Mouse (Mus musculus): ENCODE measurements around the gene Tomm40l. TPM values are rescaled to one million over a fixed set of nuclear protein-coding genes. Genes with fewer than 3 reads are reported as not detected.

The Tomm40l gene
- polyA plus RNA-seq, 1 experiment from 2014 or later = 27.2 TPM

GRCm38 (mm10) chr1:171193911-171194830 is 28.1 kb downstream of the Tomm40l start:
- 25% methylated on average over 11 of the region's 11 CpGs for WGBS
- Histone ChIP-seq H3K4me3 (ENCODE audit: low read depth, low read length) (peak overlapping the region; percentile 27; the same call in 1 of the 2 replicates), H3K27ac (ENCODE audit: low read depth) (no peak overlapping the region), H3K36me3 (ENCODE audit: control insufficient read depth, insufficient read depth, low read length) (no peaks in the 10 kb centered on the region), H3K9ac (ENCODE audit: low read length) (no peak overlapping the region), H3K9me3 (ENCODE audit: control insufficient read depth, low read length) (no peaks in the 10 kb centered on the region), H3K4me2 (ENCODE audit: low read length) (peak overlapping the region; percentile 51), H3K4me1 (replicated peaks; ENCODE audit: control insufficient read depth, insufficient read depth, low read length) (peaks cover 36% of the 10 kb centered on the region), H3K27me3 (replicated peaks; ENCODE audit: control insufficient read depth, insufficient read depth, low read length) (peaks cover 33% of the 10 kb centered on the region)
- no peak for ATAC-seq (replicated peaks; ENCODE audit: low FRiP score, low TSS enrichment, low read depth)
- DNase-seq (ENCODE audit: low spot score) = no peak

GRCm38 (mm10) chr1:171193093-171193840 is 29.0 kb downstream of the Tomm40l start:
- Histone ChIP-seq H3K4me3 (ENCODE audit: low read depth, low read length) (peak overlapping the region; percentile 27), H3K4me1 (replicated peaks; ENCODE audit: control insufficient read depth, insufficient read depth, low read length) (peaks cover 43% of the 10 kb centered on the region), H3K9me3 (ENCODE audit: control insufficient read depth, low read length) (no peaks in the 10 kb centered on the region), H3K4me2 (ENCODE audit: low read length) (peak overlapping the region; percentile 51), H3K36me3 (ENCODE audit: control insufficient read depth, insufficient read depth, low read length) (no peaks in the 10 kb centered on the region), H3K9ac (ENCODE audit: low read length) (no peak overlapping the region), H3K27ac (ENCODE audit: low read depth) (peak overlapping the region; percentile 43; the same call in 1 of the 2 replicates), H3K27me3 (replicated peaks; ENCODE audit: control insufficient read depth, insufficient read depth, low read length) (peaks cover 33% of the 10 kb centered on the region)
- ATAC-seq (replicated peaks; ENCODE audit: low FRiP score, low TSS enrichment, low read depth) (no peak), DNase-seq (ENCODE audit: low spot score) (no peak)
- 8% methylated on average over 18 of the region's 18 CpGs for whole genome bisulfite sequencing

- H3K27ac ChIP-seq (ENCODE audit: low read depth) = no peak overlapping the region
- peaks cover 33% of the 10 kb centered on the region for H3K27me3 ChIP-seq (replicated peaks; ENCODE audit: control insufficient read depth, insufficient read depth, low read length)
- H3K9me3 ChIP-seq (ENCODE audit: control insufficient read depth, low read length) = no peaks in the 10 kb centered on the region
- H3K36me3 ChIP-seq (ENCODE audit: control insufficient read depth, insufficient read depth, low read length) = no peaks in the 10 kb centered on the region
- H3K4me1 ChIP-seq (replicated peaks; ENCODE audit: control insufficient read depth, insufficient read depth, low read length) = peaks cover 43% of the 10 kb centered on the region
- ATAC-seq (replicated peaks; ENCODE audit: low FRiP score, low TSS enrichment, low read depth) = no peak
- H3K4me3 ChIP-seq (ENCODE audit: low read depth, low read length) = no peak overlapping the region
- H3K9ac ChIP-seq (ENCODE audit: low read length) = no peak overlapping the region
- no peak overlapping the region; the same call in 1 of the 2 replicates for H3K4me2 ChIP-seq (ENCODE audit: low read length)
- 46% methylated on average over 10 of the region's 10 CpGs for WGBS
- no peak for DNase-seq (ENCODE audit: low spot score)
These were observed 30.0 kb downstream of the Tomm40l start for GRCm38 (mm10) chr1:171192283-171192682.

- ATAC-seq (replicated peaks; ENCODE audit: low FRiP score, low TSS enrichment, low read depth) = no peak
- H3K27me3 ChIP-seq (replicated peaks; ENCODE audit: control insufficient read depth, insufficient read depth, low read length) = 0 out of 2 replicates have a peak, but pooled peaks cover 21% of the 10 kb centered on the region
- no peak overlapping the region for H3K4me2 ChIP-seq (ENCODE audit: low read length)
- no peak overlapping the region for H3K4me3 ChIP-seq (ENCODE audit: low read depth, low read length)
- H3K9me3 ChIP-seq (ENCODE audit: control insufficient read depth, low read length) = no peaks in the 10 kb centered on the region
- no peaks in the 10 kb centered on the region for H3K36me3 ChIP-seq (ENCODE audit: control insufficient read depth, insufficient read depth, low read length)
- H3K27ac ChIP-seq (ENCODE audit: low read depth) = no peak overlapping the region
- WGBS = 94% methylated on average over 9 of the region's 9 CpGs
- DNase-seq (ENCODE audit: low spot score) = no peak
- peaks cover 49% of the 10 kb centered on the region for H3K4me1 ChIP-seq (replicated peaks; ENCODE audit: control insufficient read depth, insufficient read depth, low read length)
- no peak overlapping the region for H3K9ac ChIP-seq (ENCODE audit: low read length)
These were observed 31.5 kb downstream of the Tomm40l start for GRCm38 (mm10) chr1:171190832-171191231.

GRCm38 (mm10) chr1:171189476-171190114 is 32.7 kb downstream of the Tomm40l start:
- H3K4me3 ChIP-seq (ENCODE audit: low read depth, low read length) = no peak overlapping the region
- peaks cover 48% of the 10 kb centered on the region for H3K4me1 ChIP-seq (replicated peaks; ENCODE audit: control insufficient read depth, insufficient read depth, low read length)
- 46% methylated on average over 14 of the region's 14 CpGs for WGBS
- DNase-seq (ENCODE audit: low spot score) (no peak), ATAC-seq (replicated peaks; ENCODE audit: low FRiP score, low TSS enrichment, low read depth) (no peak)
- no peaks in the 10 kb centered on the region for H3K9me3 ChIP-seq (ENCODE audit: control insufficient read depth, low read length)
- 0 out of 2 replicates have a peak, but pooled peaks cover 11% of the 10 kb centered on the region for H3K27me3 ChIP-seq (replicated peaks; ENCODE audit: control insufficient read depth, insufficient read depth, low read length)
- H3K36me3 ChIP-seq (ENCODE audit: control insufficient read depth, insufficient read depth, low read length) = no peaks in the 10 kb centered on the region
- peak overlapping the region; percentile 9; the same call in 1 of the 2 replicates for H3K4me2 ChIP-seq (ENCODE audit: low read length)
- H3K27ac ChIP-seq (ENCODE audit: low read depth) = peak overlapping the region; percentile 40; the same call in 1 of the 2 replicates
- no peak overlapping the region for H3K9ac ChIP-seq (ENCODE audit: low read length)

- no peak overlapping the region for H3K4me3 ChIP-seq (ENCODE audit: low read depth, low read length)
- DNase-seq (ENCODE audit: low spot score) (no peak), ATAC-seq (replicated peaks; ENCODE audit: low FRiP score, low TSS enrichment, low read depth) (no peak)
- H3K27me3 ChIP-seq (replicated peaks; ENCODE audit: control insufficient read depth, insufficient read depth, low read length) = 0 out of 2 replicates have a peak, but pooled peaks cover 11% of the 10 kb centered on the region
- H3K4me2 ChIP-seq (ENCODE audit: low read length) = peak overlapping the region; percentile 9; the same call in 1 of the 2 replicates
- H3K36me3 ChIP-seq (ENCODE audit: control insufficient read depth, insufficient read depth, low read length) = no peaks in the 10 kb centered on the region
- peak overlapping the region; percentile 40; the same call in 1 of the 2 replicates for H3K27ac ChIP-seq (ENCODE audit: low read depth)
- no peaks in the 10 kb centered on the region for H3K9me3 ChIP-seq (ENCODE audit: control insufficient read depth, low read length)
- peaks cover 45% of the 10 kb centered on the region for H3K4me1 ChIP-seq (replicated peaks; ENCODE audit: control insufficient read depth, insufficient read depth, low read length)
- WGBS = 13% methylated on average over 8 of the region's 8 CpGs
- H3K9ac ChIP-seq (ENCODE audit: low read length) = no peak overlapping the region
These were observed 33.3 kb downstream of the Tomm40l start for GRCm38 (mm10) chr1:171189046-171189445.

- no peak overlapping the region for H3K9ac ChIP-seq (ENCODE audit: low read length)
- no peaks in the 10 kb centered on the region for H3K36me3 ChIP-seq (ENCODE audit: control insufficient read depth, insufficient read depth, low read length)
- no peaks in the 10 kb centered on the region for H3K9me3 ChIP-seq (ENCODE audit: control insufficient read depth, low read length)
- H3K4me1 ChIP-seq (replicated peaks; ENCODE audit: control insufficient read depth, insufficient read depth, low read length) = peaks cover 39% of the 10 kb centered on the region
- H3K27ac ChIP-seq (ENCODE audit: low read depth) = no peak overlapping the region
- H3K4me2 ChIP-seq (ENCODE audit: low read length) = no peak overlapping the region
- H3K4me3 ChIP-seq (ENCODE audit: low read depth, low read length) = no peak overlapping the region
- ATAC-seq (replicated peaks; ENCODE audit: low FRiP score, low TSS enrichment, low read depth) = no peak
- 0 out of 2 replicates have a peak, but pooled peaks cover 10% of the 10 kb centered on the region for H3K27me3 ChIP-seq (replicated peaks; ENCODE audit: control insufficient read depth, insufficient read depth, low read length)
- DNase-seq (ENCODE audit: low spot score) = no peak
- 72% methylated on average over 13 of the region's 13 CpGs for WGBS
These were observed 34.2 kb downstream of the Tomm40l start for GRCm38 (mm10) chr1:171187851-171188700.
